Mouse (Mus musculus): Measurements from ENCODE around the gene Vsir.

Vsir gene

GRCm38 (mm10) chr10:60390904-60391420 is 44.3 kb downstream of the Vsir start:
- TF ChIP-seq GATA4 (IDR thresholded peaks at IDR 0.05; ENCODE audit: insufficient replicate concordance, low read length): no peak

GRCm38 (mm10) chr10:60391661-60392060 is 45.0 kb downstream of the Vsir start:
- no peak for TF ChIP-seq GATA4 (IDR thresholded peaks at IDR 0.05; ENCODE audit: insufficient replicate concordance, low read length)

- no peak for TF ChIP-seq GATA4 (IDR thresholded peaks at IDR 0.05; ENCODE audit: insufficient replicate concordance, low read length)
Observed at GRCm38 (mm10) chr10:60394936-60395335, 48.3 kb downstream of the Vsir start.

GRCm38 (mm10) chr10:60395605-60396004 is 49.0 kb downstream of the Vsir start:
- TF ChIP-seq GATA4 (IDR thresholded peaks at IDR 0.05; ENCODE audit: insufficient replicate concordance, low read length): no peak

GRCm38 (mm10) chr10:60398051-60398814 is 51.6 kb downstream of the Vsir start:
- no peak for TF ChIP-seq GATA4 (IDR thresholded peaks at IDR 0.05; ENCODE audit: insufficient replicate concordance, low read length)

GRCm38 (mm10) chr10:60399449-60399848 is 52.8 kb downstream of the Vsir start, which contains the start of gene Gm17455:
Gm17455 (plus strand) TSS chr10:60399726.
- TF ChIP-seq GATA4 (IDR thresholded peaks at IDR 0.05; ENCODE audit: insufficient replicate concordance, low read length): no peak

- TF ChIP-seq GATA4 (IDR thresholded peaks at IDR 0.05; ENCODE audit: insufficient replicate concordance, low read length): no peak
Observed at GRCm38 (mm10) chr10:60400507-60401295, 54.0 kb downstream of the Vsir start.

GRCm38 (mm10) chr10:60405460-60406177 is 59.0 kb downstream of the Vsir start:
- no peak for TF ChIP-seq GATA4 (IDR thresholded peaks at IDR 0.05; ENCODE audit: insufficient replicate concordance, low read length)

GRCm38 (mm10) chr10:60407831-60408230 is 61.2 kb downstream of the Vsir start:
- no peak for TF ChIP-seq GATA4 (IDR thresholded peaks at IDR 0.05; ENCODE audit: insufficient replicate concordance, low read length)

- no peak for TF ChIP-seq GATA4 (IDR thresholded peaks at IDR 0.05; ENCODE audit: insufficient replicate concordance, low read length)
Observed at GRCm38 (mm10) chr10:60411794-60412193, 65.1 kb downstream of the Vsir start.

GRCm38 (mm10) chr10:60413756-60414155 is 67.1 kb downstream of the Vsir start:
- no peak for TF ChIP-seq GATA4 (IDR thresholded peaks at IDR 0.05; ENCODE audit: insufficient replicate concordance, low read length)

GRCm38 (mm10) chr10:60417041-60417440 is 70.4 kb downstream of the Vsir start:
- TF ChIP-seq GATA4 (IDR thresholded peaks at IDR 0.05; ENCODE audit: insufficient replicate concordance, low read length): no peak

- no peak for TF ChIP-seq GATA4 (IDR thresholded peaks at IDR 0.05; ENCODE audit: insufficient replicate concordance, low read length)
Observed at GRCm38 (mm10) chr10:60418137-60418536, 71.5 kb downstream of the Vsir start.

- TF ChIP-seq GATA4 (IDR thresholded peaks at IDR 0.05; ENCODE audit: insufficient replicate concordance, low read length): no peak
Observed at GRCm38 (mm10) chr10:60419624-60420023, 73.0 kb downstream of the Vsir start.
